Mouse (Mus musculus): Measurements from ENCODE around the gene Tulp3.
"Not testable (repeated sequence)": the region's sequence is repeated elsewhere in the genome, so short reads cannot be mapped to it uniquely, and the experiment has no call there.

Gene Tulp3

DNA sequence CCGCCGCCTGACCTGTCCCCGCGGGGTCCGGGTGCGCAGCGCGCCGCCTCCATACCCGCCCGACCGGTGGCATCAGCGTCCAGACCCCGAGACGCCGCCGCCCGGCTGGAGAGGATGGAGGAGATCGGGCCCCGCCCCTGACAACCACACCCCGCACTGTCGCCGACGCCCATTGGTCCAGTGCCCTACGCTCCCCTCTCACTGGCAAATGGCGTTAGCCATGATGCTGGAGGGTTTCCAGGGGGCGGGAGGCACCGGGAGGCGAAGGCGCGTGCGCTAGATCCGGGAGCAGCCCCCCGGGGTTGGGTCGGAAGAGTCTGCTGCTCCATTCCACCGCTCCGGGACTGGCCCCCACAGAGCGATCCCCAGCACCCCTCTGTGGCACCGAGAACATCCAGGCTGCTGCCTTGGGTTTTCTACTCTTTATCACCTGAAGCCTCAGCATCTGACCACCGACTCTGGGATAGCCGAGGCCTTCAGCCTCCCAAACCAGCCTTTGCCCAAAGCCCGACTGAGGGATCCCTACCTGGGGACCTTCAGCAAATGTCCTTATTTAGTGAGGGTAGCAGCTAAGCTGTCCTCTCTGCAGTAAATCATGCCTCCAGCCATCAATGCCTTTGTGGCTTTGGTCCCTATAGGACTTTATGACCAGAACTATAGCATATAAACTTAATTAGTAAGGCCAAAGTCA is at the start of gene Tulp3:
Tulp3 (minus strand) TSS at position 126 of the 691 bp plus-strand sequence.
- DNase-seq = peak; percentile 97

DNA sequence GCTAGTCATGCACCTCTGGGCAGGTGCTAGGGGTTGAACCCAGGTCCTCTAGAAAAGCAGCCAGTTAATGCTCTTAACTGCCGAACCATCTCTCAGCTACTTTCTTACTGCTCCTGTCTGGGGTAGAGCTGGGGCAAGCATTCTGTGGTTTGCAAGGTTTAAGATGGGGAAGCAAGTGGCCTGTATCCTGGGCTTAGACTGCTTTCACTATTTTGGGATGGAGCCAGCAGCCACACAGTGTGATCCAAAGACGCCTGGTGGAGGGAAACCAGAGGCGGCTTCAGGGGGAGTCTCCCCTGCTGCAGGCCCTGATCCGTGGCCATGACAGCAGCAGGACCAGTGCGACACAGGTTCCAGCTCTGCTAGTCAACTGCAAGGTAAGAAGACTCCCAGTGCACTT is 49.1 kb upstream of the Tulp3 start:
- no peak for DNase-seq

DNA sequence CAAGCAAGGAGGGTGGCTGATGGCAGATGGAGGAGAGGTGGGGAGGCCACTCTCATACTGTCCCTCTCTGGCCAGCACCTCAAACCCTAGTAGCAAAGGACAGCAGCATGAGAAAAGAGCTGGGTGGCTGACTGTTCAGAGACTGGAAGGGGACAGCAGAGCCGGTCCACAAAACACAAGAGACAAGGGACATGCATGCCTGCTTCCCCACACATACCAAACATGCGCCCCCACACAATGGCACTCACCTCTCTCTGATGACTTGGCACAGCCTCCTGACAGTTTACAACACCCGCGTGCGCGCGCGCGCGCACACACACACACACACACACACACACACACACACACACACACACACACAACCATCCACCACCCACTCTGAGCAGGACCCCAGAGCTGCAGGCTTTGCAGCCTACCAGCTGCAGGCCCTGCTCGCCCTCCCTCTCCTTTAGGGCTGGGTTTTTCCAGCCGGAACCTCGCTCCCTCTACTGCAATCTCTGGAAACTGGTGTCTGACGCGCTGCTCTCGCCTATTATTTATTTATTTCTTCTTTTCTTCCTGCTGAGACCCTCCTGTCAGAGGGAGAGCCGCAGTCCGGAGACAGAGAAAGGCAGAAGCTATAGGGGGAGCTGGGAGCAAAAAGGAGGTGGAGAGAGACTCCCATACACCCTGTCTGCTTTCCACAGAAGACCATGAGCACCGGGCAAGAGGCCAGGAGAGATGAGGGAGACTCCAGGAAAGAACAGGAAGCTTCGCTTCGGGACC is 44.0 kb upstream of the Tulp3 start:
- peak; percentile 52 for DNase-seq

DNA sequence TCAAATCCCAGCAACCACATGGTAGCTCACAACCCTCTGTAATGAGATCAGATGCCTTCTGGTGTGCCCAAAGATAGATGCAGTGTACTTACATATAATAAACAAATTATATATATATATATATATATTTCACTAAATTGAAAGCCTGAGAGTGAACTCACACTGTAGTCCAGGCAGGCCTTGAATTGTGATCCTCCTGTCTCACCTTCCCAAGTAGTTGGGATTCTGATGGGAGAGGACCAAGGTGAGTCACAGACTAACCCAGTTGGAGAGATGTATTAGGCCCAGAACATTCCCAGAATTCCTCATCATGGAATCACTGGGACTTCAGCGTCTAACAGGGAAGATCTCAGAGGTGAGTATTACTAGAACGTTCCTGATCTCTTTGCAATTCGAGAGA is 43.3 kb upstream of the Tulp3 start, which contains the start of gene Nrip2:
Nrip2 (plus strand) TSS at position 301 of the 400 bp plus-strand sequence.
- no peak for DNase-seq

DNA sequence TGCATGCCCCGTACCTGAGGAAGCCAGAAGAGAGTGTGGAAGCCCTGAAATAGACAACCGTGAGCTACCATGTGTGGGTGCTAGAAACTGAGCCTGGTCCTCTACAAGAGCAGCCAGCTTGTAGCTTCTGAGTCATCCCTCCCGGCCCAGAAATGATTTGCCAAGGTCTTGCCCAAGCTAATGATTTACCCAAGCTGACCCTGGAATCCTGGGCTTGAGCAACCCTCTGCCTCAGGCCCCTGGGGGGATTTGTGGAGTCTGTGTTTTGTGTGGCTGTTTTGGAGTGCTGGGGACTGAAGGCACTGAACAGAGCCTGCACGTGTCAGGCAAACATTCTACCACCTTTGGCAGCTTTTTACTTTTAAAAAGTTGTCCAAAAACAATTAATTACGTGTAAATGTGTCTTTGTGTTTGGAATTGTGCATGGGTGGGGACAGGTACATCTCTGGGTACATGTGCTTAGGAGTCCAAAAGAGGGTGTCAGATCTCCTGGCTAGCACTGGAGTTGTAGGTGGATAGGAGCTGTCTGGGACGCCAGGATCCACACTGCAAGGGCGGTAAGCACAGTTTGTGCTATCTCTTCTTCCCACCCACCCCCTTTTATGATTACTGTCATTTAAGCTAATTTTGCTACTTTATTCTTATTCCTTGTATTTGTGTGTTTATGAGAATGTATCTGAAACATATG is 42.1 kb upstream of the Tulp3 start:
- peak; percentile 78 for DNase-seq

DNA sequence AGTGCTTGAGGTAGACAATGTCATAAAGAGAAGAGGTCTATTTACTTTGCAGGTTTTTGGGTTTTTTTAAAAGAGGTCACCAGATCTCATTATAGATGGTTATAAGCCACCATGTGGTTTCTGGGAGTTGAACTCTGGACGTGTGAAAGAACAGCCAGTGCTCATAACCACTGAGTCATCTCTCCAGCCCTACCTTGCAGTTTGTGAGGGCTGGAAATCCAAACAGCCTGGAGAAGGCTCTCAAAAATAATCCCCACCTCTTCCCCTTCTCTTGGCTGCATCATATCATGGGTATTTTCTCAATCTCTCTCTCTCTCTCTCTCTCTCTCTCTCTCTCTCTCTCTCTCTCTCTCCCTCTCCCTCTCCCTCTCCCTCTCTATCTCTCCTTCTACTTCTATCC is 35.0 kb upstream of the Tulp3 start:
- no peak for DNase-seq

DNA sequence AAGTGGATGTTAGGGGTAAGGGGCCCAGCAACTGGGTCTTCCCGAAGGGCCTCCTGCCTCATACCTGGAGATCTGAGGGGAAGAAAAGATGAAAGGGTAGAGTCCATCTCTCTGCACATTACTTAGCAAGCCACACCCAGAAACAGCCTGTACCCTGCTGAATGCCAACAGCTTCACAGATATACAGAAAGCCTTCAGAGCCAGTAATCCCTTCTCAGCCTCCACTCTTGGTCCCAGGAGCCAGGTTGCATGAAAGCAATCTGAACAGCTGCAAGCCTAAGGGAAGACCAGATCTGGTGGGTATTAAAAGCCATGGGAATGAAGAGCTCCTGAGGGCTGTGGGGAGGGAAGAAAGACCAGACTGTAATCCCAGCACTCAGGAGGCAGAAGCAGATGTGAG is 33.5 kb upstream of the Tulp3 start:
- DNase-seq = no peak

DNA sequence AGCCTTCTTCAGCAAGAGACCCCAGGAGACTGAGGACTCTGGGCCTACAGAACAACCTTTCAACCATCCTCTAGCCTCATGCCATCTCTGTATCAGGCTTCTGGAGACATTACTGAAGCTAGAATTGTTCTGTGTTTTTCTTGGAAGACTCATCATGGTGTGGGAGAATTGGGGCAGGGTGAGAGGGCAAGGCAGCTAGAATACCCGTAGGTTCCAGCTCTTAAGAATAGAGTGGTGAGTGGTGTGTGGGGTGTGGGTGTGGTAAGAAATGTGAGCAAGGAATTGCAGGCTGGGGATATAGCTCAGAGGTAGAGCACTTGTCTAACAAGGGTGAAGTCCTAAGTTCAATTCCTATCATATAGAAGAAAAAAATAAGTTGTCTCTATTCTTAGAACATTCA is 29.4 kb upstream of the Tulp3 start:
- no peak for DNase-seq

DNA sequence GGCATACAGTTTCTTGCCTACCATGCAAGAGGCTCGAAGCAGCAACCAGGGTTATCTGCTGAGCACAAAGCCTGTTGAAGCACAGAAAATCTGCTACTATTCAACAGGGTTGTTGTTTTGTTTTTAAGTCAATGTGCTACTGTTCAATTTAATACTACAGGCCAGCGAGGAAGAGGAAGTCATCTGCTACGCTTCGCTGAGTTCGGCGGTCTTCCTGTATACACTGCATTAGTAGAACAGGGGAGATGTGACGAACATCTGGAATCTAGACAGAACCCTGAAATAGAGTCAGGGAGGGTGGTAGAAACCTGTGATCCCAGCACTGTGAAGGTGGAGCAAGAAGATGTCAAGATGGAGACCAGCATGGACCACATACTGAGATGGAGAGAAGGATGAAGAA is 28.1 kb upstream of the Tulp3 start:
- DNase-seq = no peak

DNA sequence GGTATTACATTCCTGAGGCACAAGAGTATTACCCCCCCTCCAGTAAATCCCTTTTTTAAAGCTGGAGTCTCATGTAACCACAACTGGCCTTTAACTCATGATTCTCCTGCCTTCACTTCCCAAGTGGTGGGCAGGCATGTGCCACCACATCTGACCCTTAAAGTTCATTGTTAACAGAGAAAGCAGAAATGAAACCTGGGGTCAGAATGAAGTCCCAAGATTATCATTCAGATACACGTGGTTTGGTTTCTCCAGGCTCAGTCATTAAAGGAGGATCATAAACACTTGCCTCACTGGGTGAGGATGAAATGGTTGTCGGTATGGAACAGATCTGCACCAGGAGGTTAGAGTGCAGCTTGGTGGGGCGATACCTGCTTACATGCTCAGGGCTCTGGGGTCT is 25.6 kb upstream of the Tulp3 start:
- no peak for DNase-seq

DNA sequence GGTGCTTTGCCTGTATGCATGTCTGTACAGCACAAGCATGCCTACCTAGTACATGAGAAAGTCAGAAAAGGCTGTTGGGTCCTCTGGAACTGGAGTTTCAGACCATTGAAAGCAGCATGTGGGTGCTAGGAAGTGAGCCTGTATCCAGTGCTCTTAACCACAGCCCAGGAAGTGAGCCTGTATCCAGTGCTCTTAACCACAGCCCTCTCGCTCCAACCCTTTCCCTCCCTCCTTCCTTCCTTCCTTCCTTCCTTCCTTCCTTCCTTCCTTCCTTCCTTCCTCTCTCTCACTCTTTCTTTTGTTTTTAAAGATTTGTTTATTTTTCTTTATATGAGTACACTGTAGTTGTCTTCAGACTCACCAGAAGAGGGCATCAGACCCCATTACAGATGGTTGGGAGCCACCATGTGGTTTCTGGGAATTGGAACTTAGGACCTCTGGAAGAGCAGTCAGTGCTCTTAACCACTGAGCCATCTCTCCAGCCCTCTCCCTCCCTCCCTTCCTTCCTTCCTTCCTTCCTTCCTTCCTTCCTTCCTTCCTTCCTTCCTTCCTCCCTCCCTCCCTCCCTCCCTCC is 25.0 kb upstream of the Tulp3 start:
- not testable (repeated sequence) for DNase-seq

DNA sequence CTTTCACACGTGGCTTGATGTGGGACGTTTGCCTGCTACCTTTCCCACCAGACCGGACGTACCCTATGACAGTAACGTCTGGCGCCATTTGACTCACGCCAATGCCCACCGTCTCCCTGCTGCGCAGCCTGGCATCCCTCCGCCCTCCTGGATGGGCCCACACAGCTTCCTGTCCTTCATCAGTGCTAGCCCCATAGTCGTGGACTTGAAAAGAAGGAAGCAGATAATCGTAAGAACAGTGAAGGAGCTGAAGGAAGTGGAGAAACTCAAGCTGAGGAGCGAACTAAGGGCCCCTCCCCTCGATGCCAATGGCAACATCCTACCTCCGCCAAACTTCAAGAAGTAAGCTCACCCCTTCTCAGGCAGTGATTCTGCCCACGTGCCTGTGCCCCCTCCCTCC is 24.0 kb upstream of the Tulp3 start:
- DNase-seq = no peak

DNA sequence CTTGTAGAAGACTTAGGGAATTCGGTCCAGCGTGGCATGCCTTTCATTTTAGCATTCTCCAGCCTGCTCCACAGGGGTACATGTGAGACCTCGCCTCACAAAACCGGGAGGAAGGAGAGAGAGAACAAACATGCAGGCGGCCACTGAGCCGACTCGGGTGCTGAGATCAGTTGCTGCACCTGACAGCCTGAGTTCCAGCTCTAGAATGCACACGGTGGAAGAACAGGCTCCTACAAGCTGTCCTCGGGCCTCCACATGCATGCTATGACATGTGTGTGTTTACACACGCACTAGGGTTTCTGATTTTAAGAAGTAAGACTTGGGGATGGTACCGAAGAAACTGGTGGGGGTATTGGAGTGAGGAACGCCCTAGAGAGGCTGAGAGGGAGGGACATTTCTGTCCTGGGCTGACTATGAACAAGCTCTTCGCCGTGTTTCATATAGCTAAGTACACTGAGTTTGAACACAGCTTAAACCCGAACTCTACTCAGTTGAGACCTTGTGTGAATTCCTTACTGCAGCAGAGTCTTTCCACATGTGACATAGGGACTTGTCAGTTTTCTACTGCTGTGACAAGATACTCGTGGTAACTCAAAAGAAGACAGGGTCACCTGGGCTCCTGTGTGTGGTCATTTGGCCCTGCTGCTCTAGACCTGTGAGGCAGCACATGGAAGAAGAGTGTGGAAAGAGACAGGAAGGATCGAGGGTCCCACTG is 20.9 kb upstream of the Tulp3 start:
- DNase-seq = no peak

DNA sequence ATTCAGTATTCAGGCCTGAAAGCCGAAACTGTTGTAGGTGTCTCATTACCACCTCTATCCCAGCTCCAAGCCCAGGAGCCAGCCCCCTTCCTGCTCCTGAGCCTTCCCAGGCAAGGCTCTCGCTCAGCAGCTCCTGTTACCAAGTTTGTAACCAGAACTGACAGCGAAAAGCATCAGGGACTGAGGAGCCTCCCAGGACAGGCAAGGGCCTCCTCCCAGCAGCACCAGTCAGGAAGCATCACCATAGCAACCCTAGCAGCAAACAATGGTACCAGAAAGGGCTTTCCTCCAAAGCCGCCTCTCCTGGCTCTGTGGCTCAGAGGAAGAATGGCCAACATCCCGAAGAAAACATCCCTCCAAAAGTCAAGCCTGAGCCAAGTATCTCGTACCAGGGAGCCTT is 19.5 kb upstream of the Tulp3 start, which contains the start of the genes Tex52 and Gm44596:
Tex52 (plus strand) TSS at position 265 of the 400 bp plus-strand sequence.
Gm44596 (plus strand) TSS at position 312 of the 400 bp plus-strand sequence.
- DNase-seq = peak; percentile 52

DNA sequence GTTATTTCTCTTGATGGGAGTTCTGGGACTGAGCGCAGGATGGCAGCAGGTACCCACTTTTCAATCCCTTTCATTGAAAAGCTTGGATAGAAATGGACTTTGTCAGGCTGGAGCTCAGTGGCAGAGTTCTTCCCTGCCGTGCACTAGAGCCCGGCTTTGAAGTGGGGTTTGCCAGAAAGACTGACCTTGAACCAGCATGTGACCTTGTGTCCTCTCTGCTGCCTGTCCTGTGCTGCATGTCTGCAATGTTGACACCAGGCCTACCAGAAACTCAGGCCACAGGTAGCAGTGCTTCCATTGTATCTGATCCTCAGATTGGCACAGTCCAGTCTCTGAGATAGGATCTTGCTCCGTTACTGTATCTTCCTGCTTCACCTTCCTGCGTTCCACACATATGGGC is 14.4 kb upstream of the Tulp3 start:
- DNase-seq = no peak

DNA sequence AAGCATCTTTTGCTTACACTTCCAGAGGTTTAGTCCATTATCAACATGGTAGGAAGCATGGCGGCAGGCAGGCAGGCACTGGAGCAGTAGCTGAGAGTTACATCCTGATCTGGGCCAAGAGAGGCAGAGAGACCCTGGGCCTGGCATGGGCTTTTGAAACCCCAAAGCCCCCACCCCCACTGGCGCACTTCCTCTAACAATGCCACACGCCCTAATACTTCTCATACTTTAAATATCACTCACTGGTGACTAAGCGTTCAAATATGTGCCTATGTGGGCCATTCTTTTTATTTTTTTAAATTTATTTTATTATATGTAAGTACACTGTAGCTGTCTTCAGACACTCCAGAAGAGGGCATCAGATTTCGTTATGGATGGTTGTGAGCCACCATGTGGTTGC is 10.8 kb upstream of the Tulp3 start:
- DNase-seq = no peak

DNA sequence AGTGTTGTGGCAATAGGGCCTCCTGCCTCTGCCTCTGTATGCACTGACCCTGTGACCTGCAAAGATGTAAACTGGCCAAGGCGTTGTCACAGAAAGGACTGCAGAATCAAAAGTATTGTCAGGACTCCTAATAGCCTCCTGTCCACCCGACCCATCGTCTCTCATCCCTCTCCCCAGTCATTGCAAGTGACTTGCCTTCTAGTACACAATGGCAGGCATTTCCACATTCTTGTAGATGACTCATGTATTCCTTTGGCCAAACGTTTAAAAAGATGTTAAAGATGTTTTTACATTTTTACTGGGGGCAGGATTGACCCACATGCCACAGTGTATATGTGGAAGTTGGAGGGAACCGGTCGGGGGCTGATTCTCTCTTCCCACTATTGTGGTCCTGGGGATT is 9.1 kb upstream of the Tulp3 start:
- DNase-seq = no peak

DNA sequence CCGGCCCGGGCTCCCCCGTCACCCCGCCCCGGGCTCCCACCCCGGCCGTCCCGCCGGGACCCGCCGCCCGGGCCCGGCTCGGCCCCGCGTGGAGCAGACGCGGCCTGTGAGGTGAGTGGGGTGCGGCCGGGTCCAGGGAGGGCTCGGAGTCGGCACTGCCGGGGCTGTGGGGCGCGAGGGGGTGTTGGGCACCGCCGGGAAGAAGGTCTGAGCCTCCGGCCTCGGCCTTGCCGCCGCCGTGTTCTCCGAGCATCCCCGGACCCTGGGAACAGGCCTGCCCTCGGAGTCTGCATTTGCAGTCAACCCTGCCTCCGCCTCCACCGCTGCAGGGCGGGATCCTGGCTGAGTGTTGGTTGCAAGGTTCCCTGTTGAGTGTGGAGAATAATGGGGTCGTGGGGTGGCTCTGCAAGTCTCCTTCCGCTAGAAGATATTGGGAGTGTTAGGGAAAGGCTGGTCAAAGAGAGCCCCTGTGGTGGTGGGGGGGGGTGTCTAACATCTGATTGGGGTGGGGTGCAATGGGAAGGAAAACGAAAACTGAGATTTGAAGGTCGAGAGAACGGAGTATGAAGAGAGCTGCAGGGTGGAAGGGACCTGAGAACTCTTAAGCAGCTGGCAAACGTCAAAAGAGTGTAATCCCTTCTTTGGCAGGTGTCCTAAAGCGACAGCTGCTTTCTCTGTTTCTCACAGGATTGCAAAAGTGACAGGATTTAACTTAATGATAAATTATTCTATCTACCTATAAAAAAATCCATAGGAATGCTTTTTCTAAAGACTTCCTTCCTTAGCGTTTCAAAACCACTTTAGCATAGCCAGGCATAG is 7.6 kb upstream of the Tulp3 start:
- no peak for DNase-seq

DNA sequence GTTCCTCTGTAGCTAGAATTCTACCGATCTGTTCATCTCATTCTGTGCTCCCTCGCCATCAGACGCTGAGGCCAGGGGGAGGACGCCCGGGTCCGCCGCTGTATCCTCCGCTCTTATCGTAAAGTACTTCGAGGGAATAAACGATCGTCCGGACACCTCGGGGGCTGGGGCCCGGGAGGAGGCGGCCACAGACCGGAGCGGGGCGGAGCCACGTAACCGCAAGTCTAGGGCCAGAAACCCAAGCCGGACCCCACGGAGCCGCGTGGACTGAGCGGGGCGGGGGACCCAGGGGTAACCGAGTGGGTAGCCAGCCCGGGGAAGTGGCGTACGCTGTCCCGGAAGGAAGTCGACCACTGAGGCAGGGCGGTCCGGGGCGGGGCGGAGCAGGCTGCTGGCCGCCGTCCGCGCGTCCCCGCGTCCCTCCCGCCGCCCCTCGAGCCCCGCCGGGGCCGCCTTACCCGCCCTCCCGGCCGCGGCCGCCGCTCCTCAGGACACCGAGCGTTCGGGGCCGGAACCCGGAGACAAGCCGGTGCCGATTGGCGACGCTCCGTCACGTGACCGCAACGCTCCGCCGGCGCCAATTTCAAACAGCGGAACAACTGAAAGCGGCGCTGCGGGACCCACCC is 6.8 kb upstream of the Tulp3 start, which contains the start of the genes Rhno1 and Foxm1:
Rhno1 (minus strand) TSS at position 531 of the 626 bp plus-strand sequence.
Foxm1 (plus strand) TSS at position 587 of the 626 bp plus-strand sequence.
- peak; percentile 91 for DNase-seq

DNA sequence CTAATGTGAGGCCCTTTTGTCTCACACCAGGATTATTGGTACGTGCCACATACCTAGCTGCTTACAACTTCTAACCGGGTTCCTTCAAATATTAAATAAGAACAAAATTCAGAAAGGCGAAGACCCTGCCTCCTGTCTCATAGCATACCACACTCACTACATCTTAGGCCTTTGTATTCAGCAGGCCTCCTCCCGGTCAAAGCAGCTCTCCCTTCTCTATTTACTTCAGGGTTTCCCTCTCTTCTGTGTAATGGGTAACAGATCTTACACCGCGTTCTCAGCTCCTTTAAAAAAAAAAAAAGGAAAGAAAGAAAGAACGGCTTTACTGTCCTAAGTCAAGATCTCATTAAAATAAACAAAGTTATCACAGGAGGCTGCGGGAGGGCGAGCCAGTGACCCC is 6.2 kb upstream of the Tulp3 start:
- DNase-seq = no peak

DNA sequence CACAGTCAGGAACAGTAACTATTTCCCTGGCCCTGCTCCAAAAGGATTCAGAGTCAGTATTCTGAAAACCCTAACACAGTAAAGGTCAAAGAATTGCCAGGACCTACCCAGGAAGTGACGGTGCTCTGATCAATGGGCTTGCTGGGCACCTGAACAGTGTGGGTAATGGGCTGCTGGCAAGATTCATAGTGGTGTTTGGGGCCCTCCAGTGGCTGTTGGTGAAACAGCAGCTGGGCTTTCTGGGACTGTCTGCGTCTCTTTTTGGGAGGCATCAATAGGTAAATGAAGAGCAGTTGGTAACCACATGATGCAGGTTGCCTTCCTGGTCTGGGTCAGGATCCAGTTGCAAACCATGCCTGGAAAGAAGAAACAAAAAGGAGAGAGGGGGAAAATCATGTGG is 3.3 kb upstream of the Tulp3 start:
- DNase-seq = peak; percentile 77

Measured in kidney, postnatal 14 days (tissue).